In genomic region chr19:15981861-15982260, GRCm38 (mm10) we compare ENCODE assay signal across 7 mouse cellular contexts. TPM values are rescaled to one million over a fixed set of nuclear protein-coding genes. Genes with fewer than 3 reads are reported as not detected.
DNase-seq lines count a peak whose midpoint lies in the region; ATAC-seq lines count a peak whose summit lies in the region.

No protein-coding gene starts in this region.

- DNase-seq in MN1 (ENCODE audit: low spot score): peak; percentile 66
- DNase-seq in cerebellum, adult 9-11 months: peak; percentile 60
- DNase-seq in kidney, postnatal 4 days: peak; percentile 77 to 82
- peak; percentile 64 for DNase-seq in lung, postnatal 14 days
- peak; percentile 42 for DNase-seq in retina, postnatal 7 days (ENCODE audit: low read depth, low spot score)

- ATAC-seq in CD4-positive, CD25-positive, alpha-beta regulatory T cell, adult 4 months: peak; percentile 67
- peak; percentile 68 for ATAC-seq in granulocyte monocyte progenitor cell, adult 5-6 weeks (replicated peaks; ENCODE audit: poor library complexity, severe bottlenecking)

RNA-seq across cellular contexts. Expression of gene Cep78, which starts 2.9 kb away (rescaled TPM):
- 1 to 10 TPM; 2.2 to 3.4 TPM for polyA plus RNA-seq in CD4-positive, CD25-positive, alpha-beta regulatory T cell, adult 4 months (2017; shearing (Covaris generic))
- 14.8 and 23.3 TPM in 2 replicates for total RNA-seq in granulocyte monocyte progenitor cell, adult 5-6 weeks (2014; fragmentation: Nextera tagmentation)
- 23.0 and 27.9 TPM in 2 replicates for total RNA-seq in granulocyte monocyte progenitor cell, adult 5-6 weeks (2017)

RNA-seq across cellular contexts. Expression of gene Psat1, which starts 34.7 kb away (rescaled TPM):
- 10 to 100 TPM; 39.6 to 66.0 TPM for polyA plus RNA-seq in CD4-positive, CD25-positive, alpha-beta regulatory T cell, adult 4 months (2017; shearing (Covaris generic))
- 91.8 and 95.8 TPM in 2 replicates for total RNA-seq in granulocyte monocyte progenitor cell, adult 5-6 weeks (2014; fragmentation: Nextera tagmentation)
- 104 and 128 TPM in 2 replicates for total RNA-seq in granulocyte monocyte progenitor cell, adult 5-6 weeks (2017)

Comparison
In these comparisons a context has a peak if more than half of its experiments do, and no peak if none do; other contexts are left out.
1. Peak in every context shown above with its lines: DNase-seq and ATAC-seq.